Mouse (Mus musculus): Measurements from ENCODE around the gene Slc37a1. TPM values are rescaled to one million over a fixed set of nuclear protein-coding genes. Genes with fewer than 3 reads are reported as not detected.
A peak's percentile ranks its signal among the peaks of the same experiment; 100 is the strongest.
"Not testable (repeated sequence)": the region's sequence is repeated elsewhere in the genome, so short reads cannot be mapped to it uniquely, and the experiment has no call there.

Gene Slc37a1
- polyA plus RNA-seq, 1 experiment from 2014 or later, result 4.8 TPM

DNA sequence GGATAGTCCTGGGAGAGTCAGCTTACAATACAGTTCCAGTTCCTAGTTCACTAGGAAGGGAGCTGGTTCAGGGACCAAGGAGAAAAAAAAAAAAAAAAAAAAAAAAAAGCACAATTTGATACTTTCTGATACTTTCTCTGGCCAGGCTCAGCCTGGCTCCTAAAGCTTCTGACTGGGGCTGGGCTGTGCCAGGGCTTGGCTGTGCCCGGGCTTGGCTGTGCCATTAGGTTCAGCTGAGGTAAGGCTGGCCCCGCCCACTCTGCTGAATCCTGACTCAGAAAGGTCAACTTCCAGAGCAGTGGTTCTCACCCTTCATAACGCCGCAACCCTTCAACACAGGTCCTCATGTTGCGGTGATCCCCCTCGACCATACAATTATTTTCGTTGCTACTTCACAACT lies 26.2 kb upstream of the Slc37a1 start:
- Histone ChIP-seq H3K36me3 (no peaks in the 10 kb centered on the region), H3K4me3 (no peak overlapping the region), H3K27me3 (ENCODE audit: insufficient read depth, poor library complexity, severe bottlenecking) (no peaks in the 10 kb centered on the region), H3K9me3 (no peaks in the 10 kb centered on the region), H3K4me1 (peaks cover 9% of the 10 kb centered on the region; the same call in 1 of the 2 replicates), H3K27ac (no peak overlapping the region)
- DNase-seq (ENCODE audit: low spot score), result no peak
- WGBS, result 79% methylated on average over 7 of the region's 7 CpGs

DNA sequence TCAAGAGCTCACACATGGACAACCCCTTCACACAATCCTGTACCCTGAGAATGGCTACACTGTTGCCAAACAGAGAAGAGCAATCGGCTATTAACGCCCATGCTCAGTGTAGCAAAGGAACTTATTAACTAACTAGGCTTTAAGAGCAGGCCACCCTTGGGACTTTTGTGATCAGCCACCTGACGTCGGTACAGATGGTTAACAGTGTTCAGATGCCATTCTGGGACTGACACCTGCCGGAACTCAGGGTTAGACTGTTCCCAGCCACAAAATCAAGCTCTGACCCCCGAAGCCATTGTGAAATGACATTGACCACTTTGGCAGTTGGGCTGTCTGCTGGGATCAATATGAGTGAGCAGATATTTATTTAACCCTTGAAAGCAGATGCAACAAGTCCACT lies 25.2 kb upstream of the Slc37a1 start:
- no peaks in the 10 kb centered on the region for H3K36me3 ChIP-seq
- H3K4me1 ChIP-seq, result peaks cover 9% of the 10 kb centered on the region; the same call in 1 of the 2 replicates
- no peaks in the 10 kb centered on the region for H3K9me3 ChIP-seq
- DNase-seq (ENCODE audit: low spot score), result no peak
- no peak overlapping the region for H3K4me3 ChIP-seq
- no peaks in the 10 kb centered on the region for H3K27me3 ChIP-seq (ENCODE audit: insufficient read depth, poor library complexity, severe bottlenecking)
- H3K27ac ChIP-seq, result no peak overlapping the region
- WGBS, result 83% methylated on average over 6 of the region's 6 CpGs

DNA sequence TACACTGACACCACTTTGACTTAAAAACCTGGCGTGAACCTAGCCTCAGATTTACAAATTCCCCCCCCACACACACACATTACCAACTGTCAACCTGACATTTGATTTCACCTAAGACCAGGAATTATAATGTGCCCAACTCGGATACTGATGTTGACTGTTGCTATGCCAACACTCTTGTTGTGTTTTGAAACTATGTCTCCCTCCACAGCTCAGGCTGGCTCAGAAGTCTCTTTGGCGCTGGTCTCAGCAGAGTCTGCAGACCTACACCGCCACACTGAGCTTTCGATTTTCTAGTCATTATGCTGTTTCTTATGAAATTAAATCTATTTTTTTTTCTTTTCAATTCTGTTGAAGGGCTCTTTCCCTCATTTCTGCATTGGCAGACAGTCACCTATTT lies 23.9 kb upstream of the Slc37a1 start:
- 55% methylated on average over 5 of the region's 5 CpGs for WGBS

DNA sequence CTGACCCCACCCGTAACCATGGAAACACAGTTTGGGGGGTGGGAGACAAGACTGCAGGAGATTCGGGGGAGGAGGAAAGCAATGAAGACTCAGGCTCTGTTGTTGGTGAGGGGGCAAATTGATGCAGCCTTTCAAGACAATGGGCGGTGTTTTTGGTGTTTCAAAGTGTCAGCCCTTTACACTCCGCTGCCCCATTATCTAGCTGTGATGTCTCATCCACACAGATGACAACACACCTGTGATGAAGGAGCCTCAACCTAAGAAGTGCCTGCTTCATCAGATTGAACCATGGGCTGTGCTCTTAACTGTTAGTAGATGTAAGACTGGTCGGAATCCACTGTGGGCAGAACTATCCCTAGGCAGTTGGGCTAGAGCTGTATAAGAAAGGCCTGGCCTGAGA lies 22.8 kb upstream of the Slc37a1 start:
- no peak overlapping the region for H3K4me3 ChIP-seq
- H3K27ac ChIP-seq, result no peak overlapping the region
- H3K9me3 ChIP-seq, result no peaks in the 10 kb centered on the region
- no peaks in the 10 kb centered on the region for H3K36me3 ChIP-seq
- WGBS, result 87% methylated on average over 5 of the region's 5 CpGs
- peaks cover 7% of the 10 kb centered on the region; the same call in 1 of the 2 replicates for H3K4me1 ChIP-seq
- H3K27me3 ChIP-seq (ENCODE audit: insufficient read depth, poor library complexity, severe bottlenecking), result no peaks in the 10 kb centered on the region
- DNase-seq (ENCODE audit: low spot score), result no peak

More for the DNA sequence above, 23.9 kb upstream of the Slc37a1 start:
- DNase-seq (ENCODE audit: low spot score), result no peak
- Histone ChIP-seq H3K27me3 (ENCODE audit: insufficient read depth, poor library complexity, severe bottlenecking) (no peaks in the 10 kb centered on the region), H3K27ac (no peak overlapping the region), H3K4me1 (peaks cover 9% of the 10 kb centered on the region; the same call in 1 of the 2 replicates), H3K9me3 (no peaks in the 10 kb centered on the region), H3K4me3 (no peak overlapping the region), H3K36me3 (no peaks in the 10 kb centered on the region)

DNA sequence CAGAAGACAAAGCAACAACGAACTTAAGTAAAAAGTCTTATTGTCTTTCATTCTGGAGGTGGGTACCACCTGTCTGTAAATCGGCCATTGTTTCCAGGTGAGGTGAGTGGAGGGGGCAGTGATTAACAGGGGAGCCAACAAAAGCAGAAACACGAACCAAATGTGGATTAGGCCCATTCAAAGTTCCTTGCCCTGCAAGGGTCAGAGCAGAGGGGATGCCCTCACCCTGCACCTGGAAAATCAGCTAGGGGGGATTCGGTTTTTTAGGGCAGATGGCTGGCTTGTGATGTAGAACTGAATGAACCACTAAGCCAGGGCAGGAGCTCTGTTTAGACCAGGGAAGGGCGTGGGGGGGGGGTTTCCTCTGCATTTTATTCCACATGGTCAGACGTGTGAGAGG lies 22.2 kb upstream of the Slc37a1 start:
- Histone ChIP-seq H3K4me1 (peaks cover 7% of the 10 kb centered on the region; the same call in 1 of the 2 replicates), H3K9me3 (no peaks in the 10 kb centered on the region), H3K4me3 (no peak overlapping the region), H3K36me3 (no peaks in the 10 kb centered on the region), H3K27ac (no peak overlapping the region), H3K27me3 (ENCODE audit: insufficient read depth, poor library complexity, severe bottlenecking) (no peaks in the 10 kb centered on the region)
- 63% methylated on average over 6 of the region's 6 CpGs for WGBS
- DNase-seq (ENCODE audit: low spot score), result no peak

DNA sequence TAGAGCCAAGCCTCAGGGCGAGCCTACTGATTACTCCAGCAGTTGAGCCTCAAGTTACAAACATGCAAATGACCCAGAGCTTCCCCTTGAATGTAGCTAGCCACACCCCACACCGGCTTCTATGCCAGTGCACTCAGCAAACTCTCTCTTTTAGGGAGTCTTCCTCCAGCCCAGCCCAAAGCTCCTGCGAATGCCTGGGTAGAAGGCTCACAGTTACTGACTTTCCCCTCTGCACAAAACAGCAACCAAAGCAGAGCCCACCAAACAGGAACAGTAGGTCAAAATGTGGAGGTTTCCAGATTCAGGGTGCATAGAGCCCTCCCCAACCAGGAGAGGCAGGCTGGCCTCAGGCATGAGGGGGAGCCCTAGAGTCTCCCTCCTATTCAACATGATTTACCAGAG lies 21.4 kb upstream of the Slc37a1 start:
- Histone ChIP-seq H3K4me1 (peaks cover 7% of the 10 kb centered on the region; the same call in 1 of the 2 replicates), H3K9me3 (no peaks in the 10 kb centered on the region), H3K27me3 (ENCODE audit: insufficient read depth, poor library complexity, severe bottlenecking) (no peaks in the 10 kb centered on the region), H3K36me3 (no peaks in the 10 kb centered on the region), H3K4me3 (no peak overlapping the region), H3K27ac (no peak overlapping the region)
- 15% methylated on average over 3 of the region's 3 CpGs for WGBS
- no peak for DNase-seq (ENCODE audit: low spot score)

DNA sequence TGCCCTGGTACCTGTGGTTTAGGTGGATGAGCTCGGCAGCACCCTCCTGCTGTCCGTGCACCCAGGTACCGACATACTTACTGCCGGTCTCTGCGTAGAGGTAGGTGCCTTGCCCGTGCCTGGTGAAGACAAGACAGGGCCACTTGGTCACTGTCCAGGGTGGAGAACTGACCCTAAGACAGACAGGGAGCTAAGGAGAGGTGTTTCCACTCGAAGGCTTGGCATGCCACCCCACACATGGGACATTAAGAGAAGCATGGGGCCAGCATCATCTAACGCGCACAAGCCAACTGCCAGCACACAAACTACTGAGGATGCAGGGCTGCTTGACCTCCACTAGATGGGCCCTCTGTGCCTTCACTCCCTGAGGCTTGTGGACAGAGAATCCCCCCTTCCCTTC lies 20.8 kb upstream of the Slc37a1 start:
- no peak overlapping the region for H3K4me3 ChIP-seq
- peaks cover 12% of the 10 kb centered on the region for H3K4me1 ChIP-seq
- DNase-seq (ENCODE audit: low spot score), result no peak
- H3K27me3 ChIP-seq (ENCODE audit: insufficient read depth, poor library complexity, severe bottlenecking), result no peaks in the 10 kb centered on the region
- H3K27ac ChIP-seq, result no peak overlapping the region
- WGBS, result 81% methylated on average over 9 of the region's 9 CpGs
- H3K36me3 ChIP-seq, result no peaks in the 10 kb centered on the region
- H3K9me3 ChIP-seq, result no peaks in the 10 kb centered on the region

DNA sequence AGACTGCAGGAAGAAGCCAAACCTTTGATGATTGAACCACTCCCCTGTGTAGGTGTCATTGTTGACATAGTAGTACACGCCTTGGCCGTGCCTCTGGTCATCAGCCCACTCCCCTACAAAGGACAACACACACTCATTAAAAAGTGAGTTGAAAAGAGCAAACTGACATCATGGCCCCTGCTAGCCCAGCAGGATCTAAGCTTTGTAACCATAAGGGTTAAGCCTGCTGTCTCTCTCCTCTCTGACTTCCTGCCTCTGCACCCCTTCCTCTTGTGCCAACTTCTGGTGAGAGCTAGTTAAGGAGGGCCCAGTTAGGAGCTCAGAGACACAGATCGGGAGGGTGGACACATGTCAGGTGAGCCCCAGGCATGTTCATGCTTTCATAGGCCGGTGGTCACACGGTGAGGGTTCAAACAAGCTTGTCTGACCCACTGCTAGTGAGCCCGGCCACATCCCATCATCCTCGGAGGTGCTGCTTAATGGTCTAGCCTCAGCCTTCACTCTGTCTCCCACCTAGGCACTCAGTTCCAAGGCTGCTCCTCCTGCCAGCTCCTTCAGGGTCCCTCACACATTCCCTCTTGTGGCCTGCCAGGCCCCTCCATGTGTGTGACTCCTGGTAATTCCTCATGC lies 20.2 kb upstream of the Slc37a1 start:
- Histone ChIP-seq H3K4me3 (no peak overlapping the region), H3K36me3 (no peaks in the 10 kb centered on the region), H3K27me3 (ENCODE audit: insufficient read depth, poor library complexity, severe bottlenecking) (no peaks in the 10 kb centered on the region), H3K27ac (no peak overlapping the region), H3K9me3 (no peaks in the 10 kb centered on the region), H3K4me1 (peaks cover 17% of the 10 kb centered on the region)
- no peak for DNase-seq (ENCODE audit: low spot score)
- WGBS, result 84% methylated on average over 7 of the region's 7 CpGs

DNA sequence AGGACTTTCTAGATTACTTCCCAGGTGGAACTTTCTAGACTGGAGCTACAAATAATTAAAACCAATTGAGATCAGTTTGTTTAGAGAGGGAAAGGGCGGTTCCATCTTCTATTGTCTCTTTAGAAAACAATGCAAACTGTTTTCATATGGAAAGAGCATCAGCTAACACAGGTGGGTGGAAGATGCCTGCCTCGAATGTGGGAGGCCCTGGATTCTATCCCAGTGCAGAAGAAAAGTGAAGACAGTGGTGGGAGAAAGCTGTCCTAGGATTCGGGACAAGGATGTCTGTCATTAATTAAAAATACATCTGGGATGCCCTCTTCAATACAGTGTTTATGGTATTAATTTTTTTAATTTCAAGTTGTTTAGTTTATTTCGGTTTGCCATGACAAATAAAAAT lies 19.5 kb upstream of the Slc37a1 start:
- Histone ChIP-seq H3K9me3 (no peaks in the 10 kb centered on the region), H3K4me1 (peaks cover 17% of the 10 kb centered on the region), H3K4me3 (no peak overlapping the region), H3K27ac (no peak overlapping the region), H3K36me3 (no peaks in the 10 kb centered on the region), H3K27me3 (ENCODE audit: insufficient read depth, poor library complexity, severe bottlenecking) (no peaks in the 10 kb centered on the region)
- 75% methylated on average over 4 of the region's 4 CpGs for WGBS
- DNase-seq (ENCODE audit: low spot score), result no peak

DNA sequence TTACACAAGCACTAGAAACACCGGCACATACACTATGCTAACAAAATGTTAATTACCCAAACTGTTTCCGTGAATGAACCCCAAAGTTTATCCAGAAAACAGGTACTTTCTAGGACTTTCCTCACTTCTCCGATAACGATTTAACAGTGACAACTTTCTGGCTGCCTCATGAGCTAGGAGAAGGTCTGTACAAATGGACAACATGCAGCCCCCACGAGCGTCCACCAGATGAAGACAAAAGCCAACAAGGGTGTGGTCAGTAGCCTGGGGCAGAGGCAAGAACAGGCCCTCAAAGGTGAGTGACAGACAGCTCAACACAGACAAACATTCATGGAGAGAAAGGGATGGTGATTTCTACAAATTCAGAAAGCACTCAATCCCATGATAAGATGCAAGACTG lies 19.0 kb upstream of the Slc37a1 start:
- H3K27ac ChIP-seq, result no peak overlapping the region
- no peaks in the 10 kb centered on the region for H3K36me3 ChIP-seq
- no peak for DNase-seq (ENCODE audit: low spot score)
- H3K4me3 ChIP-seq, result no peak overlapping the region
- 80% methylated on average over 6 of the region's 6 CpGs for WGBS
- peaks cover 13% of the 10 kb centered on the region for H3K4me1 ChIP-seq
- H3K9me3 ChIP-seq, result no peaks in the 10 kb centered on the region
- no peaks in the 10 kb centered on the region; the same call in 1 of the 2 replicates for H3K27me3 ChIP-seq (ENCODE audit: insufficient read depth, poor library complexity, severe bottlenecking)

DNA sequence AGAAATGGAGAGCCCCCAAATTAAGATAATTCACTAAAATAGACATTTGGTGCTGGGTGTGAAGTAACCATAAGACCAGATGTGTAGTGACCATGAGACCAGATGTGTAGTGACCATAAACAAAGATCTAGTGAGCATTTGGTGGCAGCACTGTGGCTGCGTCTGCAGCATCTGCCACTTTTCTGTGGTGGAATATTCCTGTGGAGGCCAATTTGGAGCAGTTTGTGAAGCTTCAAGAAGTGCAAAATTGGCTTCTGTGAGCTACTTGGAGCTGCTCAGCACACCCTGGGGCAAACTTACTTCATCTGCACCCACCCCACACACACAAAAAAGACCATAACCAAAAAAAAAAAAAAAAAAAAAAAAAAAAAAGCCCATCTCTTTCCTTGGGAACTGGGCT lies 18.6 kb upstream of the Slc37a1 start:
- Histone ChIP-seq H3K4me3 (no peak overlapping the region), H3K4me1 (peaks cover 11% of the 10 kb centered on the region), H3K27me3 (ENCODE audit: insufficient read depth, poor library complexity, severe bottlenecking) (no peaks in the 10 kb centered on the region; the same call in 1 of the 2 replicates), H3K9me3 (no peaks in the 10 kb centered on the region), H3K36me3 (no peaks in the 10 kb centered on the region), H3K27ac (no peak overlapping the region)
- WGBS, result 89% methylated on average over 1 of the region's 1 CpGs
- no peak for DNase-seq (ENCODE audit: low spot score)

DNA sequence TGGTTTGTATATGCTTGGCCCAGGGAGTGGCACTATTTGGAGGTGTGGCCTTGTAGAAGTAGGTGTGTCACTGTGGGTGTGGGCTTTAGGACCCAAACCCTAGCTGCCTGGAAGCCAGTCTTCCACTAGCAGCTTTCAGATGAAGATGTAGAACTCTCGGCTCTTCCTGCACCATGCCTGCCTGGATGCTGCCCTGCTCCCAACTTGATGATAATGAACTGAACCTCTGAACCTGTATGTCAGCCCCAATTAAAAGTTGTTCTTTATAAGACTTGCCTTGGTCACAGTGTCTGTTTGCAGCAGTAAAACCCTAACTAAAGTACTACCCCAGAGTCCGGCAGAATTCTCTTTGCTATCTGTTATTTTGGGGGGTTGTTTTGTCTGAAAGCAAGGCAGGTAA lies 16.8 kb upstream of the Slc37a1 start:
- H3K4me3 ChIP-seq, result no peak overlapping the region
- H3K36me3 ChIP-seq, result no peaks in the 10 kb centered on the region
- WGBS, result 88% methylated on average over 2 of the region's 2 CpGs
- no peak for DNase-seq (ENCODE audit: low spot score)
- H3K9me3 ChIP-seq, result no peaks in the 10 kb centered on the region
- H3K27me3 ChIP-seq (ENCODE audit: insufficient read depth, poor library complexity, severe bottlenecking), result no peaks in the 10 kb centered on the region; the same call in 1 of the 2 replicates
- peaks cover 10% of the 10 kb centered on the region for H3K4me1 ChIP-seq
- peak overlapping the region; percentile 47; the same call in 1 of the 2 replicates for H3K27ac ChIP-seq

DNA sequence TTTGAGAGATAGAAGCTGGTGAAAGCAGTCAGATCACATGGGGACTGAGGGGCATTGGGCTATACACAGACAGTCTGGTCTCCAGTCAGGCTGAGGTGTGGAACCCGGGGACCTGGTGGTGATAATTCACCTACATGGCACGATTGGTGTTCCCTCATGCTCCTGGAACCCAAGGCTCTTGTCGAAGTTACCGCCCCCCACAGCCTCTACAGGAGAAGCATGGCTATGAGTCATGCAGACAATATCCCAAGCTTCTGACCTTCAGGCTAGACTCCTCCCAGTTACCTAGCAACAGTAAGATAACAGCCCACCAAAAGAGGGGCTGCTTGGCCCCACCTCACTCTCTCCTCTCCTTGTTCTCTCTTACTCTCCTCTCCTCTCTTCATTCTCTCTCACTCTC lies 16.3 kb upstream of the Slc37a1 start:
- Histone ChIP-seq H3K36me3 (no peaks in the 10 kb centered on the region), H3K4me3 (no peak overlapping the region), H3K9me3 (no peaks in the 10 kb centered on the region), H3K4me1 (peaks cover 10% of the 10 kb centered on the region), H3K27me3 (ENCODE audit: insufficient read depth, poor library complexity, severe bottlenecking) (no peaks in the 10 kb centered on the region; the same call in 1 of the 2 replicates), H3K27ac (peak overlapping the region; percentile 47; the same call in 1 of the 2 replicates)
- DNase-seq (ENCODE audit: low spot score), result no peak
- 59% methylated on average over 4 of the region's 4 CpGs for WGBS

DNA sequence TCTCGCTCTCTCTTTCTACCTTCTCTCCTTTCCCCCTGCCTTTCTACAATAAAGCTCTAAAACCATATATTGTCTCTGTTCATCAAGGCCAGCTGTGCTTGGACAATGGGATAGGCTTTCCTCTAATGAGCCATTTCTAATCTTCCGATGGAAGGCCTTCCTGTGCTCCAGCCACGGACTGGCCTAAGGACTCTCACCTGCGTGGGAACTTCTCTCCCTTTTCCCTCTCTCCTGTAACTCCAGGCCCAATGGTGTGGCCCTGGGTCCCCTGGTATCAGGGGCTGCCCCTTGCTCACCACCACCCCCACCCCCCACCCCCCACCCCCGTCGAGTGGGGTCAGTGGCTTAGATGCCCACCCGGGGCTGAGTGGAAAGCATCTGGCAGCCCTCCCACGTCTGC lies 15.9 kb upstream of the Slc37a1 start:
- DNase-seq (ENCODE audit: low spot score); H3K36me3 ChIP-seq; H3K9me3 ChIP-seq; H3K27me3 ChIP-seq (ENCODE audit: insufficient read depth, poor library complexity, severe bottlenecking); H3K4me3 ChIP-seq; H3K4me1 ChIP-seq: not testable (repeated sequence)
- 0 out of 2 replicates have a peak overlapping the region, but pooled peaks have one; percentile 16 for H3K27ac ChIP-seq
- 78% methylated on average over 8 of the region's 8 CpGs for whole genome bisulfite sequencing
